Mouse (Mus musculus) embryonic stem cell, embryonic (primary cell): Measurements from ENCODE around the gene Gm42417.

ENCODE experiments used
- CTCF ChIA-PET, 4 experiments: fragments of 300-600 bp in 2 of 4; fragments of 350-600 bp in 2 of 4; sonication (Branson Sonifier 250); formaldehyde crosslinking; loops; one replicate each; lab custom pipeline; 2022; ENCODE audit warnings: inconsistent platforms in 2 of 4; lab: Charles Lee
- POLR2A ChIA-PET, 4 experiments: fragments of 300-600 bp in 2 of 4; fragments of 350-600 bp in 2 of 4; sonication (Branson Sonifier 250); formaldehyde crosslinking; loops; one replicate each; lab custom pipeline; 2022; ENCODE audit warnings: antibody characterized with exemption in 4 of 4, inconsistent platforms in 1 of 4; lab: Charles Lee

The Gm42417 gene

GRCm38 (mm10) chr1:36539186-36539585, at the start of gene Gm42417:
Gene Gm42417 (minus strand): TSS chr1:36539429.
- CTCF ChIA-PET = interaction anchor here in 3 of 4 experiments (0.6 to 1.5 kb wide), 4 partner anchors 8 to 257 kb away, joined by 3 to 15 read pairs (median 8); partner anchors contain the start of gene Ankrd39 (in 2 of the 3)
- POLR2A ChIA-PET = interaction anchor here in 2 of 4 experiments (0.7 to 2.5 kb wide), 7 partner anchors 8 to 720 kb away, joined by 3 to 9 read pairs (median 4); partner anchors contain the start of genes Ankrd39 (in 1 of the 2) and Sema4c (in 1 of the 2)

GRCm38 (mm10) chr1:36587860-36588259, 48.6 kb upstream of the Gm42417 start:
- CTCF ChIA-PET = interaction anchor here in 2 of 4 experiments (1.1 to 1.5 kb wide), 3 partner anchors 11 to 40 kb away, joined by 3 to 4 read pairs (median 3); partner anchors contain the start of gene Ankrd39 (in 1 of the 2)
- POLR2A ChIA-PET = interaction anchor here in 3 of 4 experiments (0.5 to 4.0 kb wide), 15 partner anchors 8 to 121 kb away, joined by 3 to 10 read pairs (median 3); partner anchors contain the start of genes Ankrd39 (in 2 of the 3) and 4933424G06Rik (in 1 of the 3)

- ChIA-PET POLR2A (interaction anchor here in 2 of 4 experiments (0.9 to 4.0 kb wide), 3 partner anchors 16 to 43 kb away, joined by 4 to 10 read pairs (median 4); no protein-coding TSS in a partner anchor), CTCF (interaction anchor here in 1 of 4 experiments (0.5 kb wide), 1 partner anchor 32 kb away, joined by 3 read pairs; no protein-coding TSS in a partner anchor)
These were observed 47.1 kb upstream of the Gm42417 start for GRCm38 (mm10) chr1:36586288-36586687.

GRCm38 (mm10) chr1:36583408-36584116, 44.3 kb upstream of the Gm42417 start:
- ChIA-PET POLR2A (interaction anchor here in 3 of 4 experiments (0.6 to 3.3 kb wide), 19 partner anchors 9 to 368 kb away, joined by 3 to 10 read pairs (median 3); partner anchors contain the start of genes Ankrd39 (in 1 of the 3) and Sema4c (in 1 of the 3)), CTCF (interaction anchor here in 3 of 4 experiments (0.7 to 2.1 kb wide), 5 partner anchors 32 to 163 kb away, joined by 3 to 6 read pairs (median 4); partner anchors contain the start of gene Ankrd39 (in 2 of the 3))

GRCm38 (mm10) chr1:36582211-36582610, 43.0 kb upstream of the Gm42417 start:
- ChIA-PET CTCF (no interaction called here), POLR2A (interaction anchor here in 2 of 4 experiments (2.7 to 3.3 kb wide), 2 partner anchors 13 kb away, joined by 10 to 18 read pairs; no protein-coding TSS in a partner anchor)

- ChIA-PET POLR2A (interaction anchor here in 2 of 4 experiments (0.6 to 3.3 kb wide), 5 partner anchors 12 to 72 kb away, joined by 3 to 18 read pairs (median 8); partner anchors contain the start of gene Sema4c (in 1 of the 2)), CTCF (interaction anchor here in 1 of 4 experiments (1.3 kb wide), 1 partner anchor 34 kb away, joined by 4 read pairs; the partner anchor contains the start of gene Ankrd39)
These were observed 42.0 kb upstream of the Gm42417 start for GRCm38 (mm10) chr1:36581260-36581659.

- ChIA-PET CTCF (interaction anchor here (0.5 to 1.4 kb wide), 14 partner anchors 10 to 572 kb away, joined by 3 to 15 read pairs (median 4); partner anchors contain the start of genes Ankrd39 (in 3 of the 4) and Sema4c (in 2 of the 4)), POLR2A (interaction anchor here in 3 of 4 experiments (0.7 to 3.8 kb wide), 21 partner anchors 8 to 347 kb away, joined by 3 to 34 read pairs (median 4); partner anchors contain the start of genes Ankrd39 (in 2 of the 3), Sema4c (in 2 of the 3) and Arid5a (in 1 of the 3))
These were observed 41.4 kb upstream of the Gm42417 start for GRCm38 (mm10) chr1:36580384-36581207.

GRCm38 (mm10) chr1:36579974-36580383, 40.8 kb upstream of the Gm42417 start:
- ChIA-PET POLR2A (interaction anchor here in 3 of 4 experiments (0.7 to 3.8 kb wide), 21 partner anchors 9 to 348 kb away, joined by 3 to 34 read pairs (median 4); partner anchors contain the start of genes Ankrd39 (in 2 of the 3), Sema4c (in 2 of the 3) and Arid5a (in 1 of the 3)), CTCF (interaction anchor here (0.5 to 1.4 kb wide), 13 partner anchors 10 to 228 kb away, joined by 3 to 15 read pairs (median 4); partner anchors contain the start of genes Ankrd39 (in 3 of the 4) and Sema4c (in 2 of the 4))

GRCm38 (mm10) chr1:36576991-36577675, 37.9 kb upstream of the Gm42417 start:
- CTCF ChIA-PET = interaction anchor here in 2 of 4 experiments (0.6 to 1.4 kb wide), 2 partner anchors 29 to 30 kb away, joined by 3 to 7 read pairs; partner anchors contain the start of gene Ankrd39 (in 1 of the 2)

GRCm38 (mm10) chr1:36575347-36575746, 36.1 kb upstream of the Gm42417 start:
- POLR2A ChIA-PET = interaction anchor here in 1 of 4 experiments (1.1 to 2.9 kb wide), 3 partner anchors 12 to 28 kb away, joined by 3 to 13 read pairs (median 8); partner anchors contain the start of genes Ankrd39 and Sema4c
- CTCF ChIA-PET = interaction anchor here (0.5 to 1.5 kb wide), 4 partner anchors 19 to 753 kb away, joined by 3 to 7 read pairs (median 4); partner anchors contain the start of gene Ankrd39 (in 1 of the 4)

More at GRCm38 (mm10) chr1:36576991-36577675, 37.9 kb upstream of the Gm42417 start:
- POLR2A ChIA-PET = interaction anchor here in 3 of 4 experiments (0.6 to 3.8 kb wide), 8 partner anchors 8 to 31 kb away, joined by 3 to 34 read pairs (median 8); partner anchors contain the start of genes Ankrd39 (in 1 of the 3) and Sema4c (in 1 of the 3)

- POLR2A ChIA-PET = interaction anchor here in 3 of 4 experiments (0.5 to 2.9 kb wide), 8 partner anchors 9 to 103 kb away, joined by 3 to 13 read pairs (median 3); partner anchors contain the start of gene Sema4c (in 1 of the 3)
These were observed 35.1 kb upstream of the Gm42417 start for GRCm38 (mm10) chr1:36574196-36574955.

GRCm38 (mm10) chr1:36573524-36573923, 34.3 kb upstream of the Gm42417 start:
- ChIA-PET POLR2A (interaction anchor here in 2 of 4 experiments (0.5 to 1.3 kb wide), 4 partner anchors 10 to 95 kb away, joined by 3 to 4 read pairs (median 4); partner anchors contain the start of gene Sema4c (in 1 of the 2)), CTCF (interaction anchor here in 2 of 4 experiments (0.6 to 1.8 kb wide), 3 partner anchors 15 to 26 kb away, joined by 3 to 5 read pairs (median 3); partner anchors contain the start of gene Ankrd39 (in 2 of the 2))

More at GRCm38 (mm10) chr1:36574196-36574955, 35.1 kb upstream of the Gm42417 start:
- CTCF ChIA-PET = interaction anchor here in 2 of 4 experiments (0.6 to 1.0 kb wide), 5 partner anchors 14 to 198 kb away, joined by 3 to 9 read pairs (median 3); partner anchors contain the start of gene Ankrd39 (in 1 of the 2)

- CTCF ChIA-PET = interaction anchor here in 2 of 4 experiments (0.5 to 1.8 kb wide), 2 partner anchors 25 to 667 kb away, joined by 5 read pairs; partner anchors contain the start of gene Ankrd39 (in 1 of the 2)
These were observed 33.5 kb upstream of the Gm42417 start for GRCm38 (mm10) chr1:36572709-36573108.

GRCm38 (mm10) chr1:36572140-36572700, 33.0 kb upstream of the Gm42417 start:
- POLR2A ChIA-PET = interaction anchor here in 2 of 4 experiments (0.6 to 7.3 kb wide), 6 partner anchors 7 to 110 kb away, joined by 3 to 57 read pairs (median 7); partner anchors contain the start of genes Ankrd39 (in 1 of the 2), Fam178b (in 1 of the 2) and Sema4c (in 1 of the 2)
- CTCF ChIA-PET = interaction anchor here in 3 of 4 experiments (0.5 to 1.8 kb wide), 4 partner anchors 25 to 668 kb away, joined by 3 to 5 read pairs (median 5); partner anchors contain the start of genes Ankrd23 (in 1 of the 3) and Ankrd39 (in 1 of the 3)

More at GRCm38 (mm10) chr1:36572709-36573108, 33.5 kb upstream of the Gm42417 start:
- POLR2A ChIA-PET = interaction anchor here in 1 of 4 experiments (0.6 to 7.3 kb wide), 2 partner anchors 14 to 26 kb away, joined by 4 to 57 read pairs; partner anchors contain the start of genes Ankrd39 and Sema4c
